Mouse (Mus musculus) midbrain, embryonic 14.5 days (tissue): ENCODE measurements at regions not wholly inside any gene's neighbourhood (a gene's known extent, or its start where the extent isn't known, plus 50 kb on each side); places are given as distances from the start of the nearest gene placed in this dataset.
"Not testable (repeated sequence)": the region's sequence is repeated elsewhere in the genome, so short reads cannot be mapped to it uniquely, and the experiment has no call there.

Experiments
- ATAC-seq: fragments of 200-750 bp; cut with Nextera tagmentation; 2 replicates; pipeline ENCODE4 v1.8.0; 2017; ENCODE audit warnings: moderate number of reproducible peaks, moderate library complexity; ENCODE audit not compliant: low FRiP score, low TSS enrichment
- DNase-seq: peaks from one replicate; pipeline ENCODE4 v3.0.0-alpha.2; 2015
- H3K27ac ChIP-seq: fragments of 300-500 bp; sonication (generic); replicated peaks from 2 replicates; pipeline ENCODE4 v1.5.1; 2014; ENCODE audit warnings: mild to moderate bottlenecking, low read depth, low read length, moderate library complexity
- H3K27me3 ChIP-seq: fragments of 300-500 bp; sonication (generic); 2 replicates; pipeline ENCODE4 v1.6.1; 2014; ENCODE audit warnings: low read length, control low read depth, mixed read lengths; ENCODE audit not compliant: control insufficient read depth, insufficient read depth
- H3K36me3 ChIP-seq: fragments of 300-500 bp; sonication (generic); 2 replicates; pipeline ENCODE4 v1.6.1; 2014; ENCODE audit warnings: low read length, control low read depth; ENCODE audit not compliant: control insufficient read depth, insufficient read depth
- H3K4me1 ChIP-seq: fragments of 300-500 bp; sonication (generic); 2 replicates; pipeline ENCODE4 v1.6.1; 2014; ENCODE audit warnings: mild to moderate bottlenecking, antibody characterized with exemption, low read length, control low read depth; ENCODE audit not compliant: control insufficient read depth, insufficient read depth
- H3K4me2 ChIP-seq: fragments of 300-500 bp; sonication (generic); 2 replicates; pipeline ENCODE4 v1.6.1; 2014; ENCODE audit warnings: mild to moderate bottlenecking, low read length, moderate library complexity
- H3K4me3 ChIP-seq: fragments of 300-500 bp; sonication (generic); replicated peaks from 2 replicates; pipeline ENCODE4 v1.5.1; 2014; ENCODE audit warnings: low read depth, low read length
- H3K9ac ChIP-seq: fragments of 300-500 bp; sonication (generic); replicated peaks from 2 replicates; pipeline ENCODE4 v1.6.1; 2014; ENCODE audit warnings: mild to moderate bottlenecking, low read length, moderate library complexity
- H3K9me3 ChIP-seq: fragments of 300-500 bp; sonication (generic); 2 replicates; pipeline ENCODE4 v1.6.1; 2016; ENCODE audit warnings: low read length, control low read depth, mixed read lengths; ENCODE audit not compliant: control insufficient read depth
- WGBS: fragments of 180-500 bp; shearing (Covaris S2); extraction: QIAGEN DNeasy Blood & Tissue Kit; methylation state at CpG from one replicate; pipeline ENCODE4 v1.1.7; 2014; 5-methylcytosine and 5-hydroxymethylcytosine counted together

DNA sequence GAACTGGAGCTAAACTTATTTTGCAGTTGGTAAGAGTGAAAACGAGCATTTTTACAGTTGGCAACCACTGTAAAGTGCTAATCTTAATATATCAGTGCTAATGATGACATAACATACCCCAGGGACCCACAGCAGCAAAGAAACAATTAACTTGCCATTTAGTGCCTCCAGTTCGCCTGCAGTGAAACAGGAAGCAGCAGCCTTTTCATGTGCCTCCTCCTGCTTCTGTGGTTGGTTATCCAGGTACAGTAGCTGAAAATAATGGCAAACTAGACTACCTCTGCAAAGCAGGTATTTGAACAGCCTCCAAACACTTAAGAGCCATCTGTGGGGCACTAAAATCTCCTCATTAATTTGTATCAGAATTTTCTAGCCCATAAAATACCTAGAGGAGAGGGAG is 584.8 kb upstream of the Pfkp start:
- Histone ChIP-seq H3K27ac (no peak overlapping the region), H3K27me3 (no peaks in the 10 kb centered on the region), H3K9ac (no peak overlapping the region), H3K4me1 (no peaks in the 10 kb centered on the region), H3K4me3 (no peak overlapping the region), H3K36me3 (no peaks in the 10 kb centered on the region), H3K4me2 (no peak overlapping the region), H3K9me3 (no peaks in the 10 kb centered on the region)
- DNase-seq: no peak
- WGBS: 58% methylated on average over 2 of the region's 2 CpGs
- ATAC-seq: no peak

DNA sequence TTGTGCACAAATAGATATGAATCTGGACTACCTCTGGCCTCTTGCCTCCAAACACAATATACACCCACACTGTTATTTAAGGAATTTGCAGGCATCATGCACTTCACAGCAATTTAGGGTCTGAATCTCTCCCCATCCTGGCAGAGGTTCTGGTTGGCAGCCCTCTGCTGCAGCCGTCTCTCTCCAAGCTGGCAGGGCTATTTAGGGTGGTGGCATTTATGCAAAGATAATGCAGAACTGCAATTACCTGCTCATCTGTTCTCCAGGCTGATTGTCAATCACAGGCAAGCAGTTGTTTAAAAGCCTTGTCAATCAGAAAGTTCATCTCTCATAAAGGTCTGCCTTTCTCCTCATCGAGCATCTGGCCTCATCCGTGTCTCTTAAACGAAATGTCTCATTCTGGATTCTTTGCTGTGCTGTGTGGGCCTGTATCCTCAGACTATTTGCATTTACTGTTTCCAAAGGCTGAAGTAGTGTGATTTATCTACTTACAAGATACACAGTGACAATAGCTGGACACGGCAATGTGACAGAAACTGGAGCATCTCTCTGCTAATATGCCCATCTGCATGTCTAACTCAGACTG is 558.1 kb upstream of the Pfkp start:
- WGBS: 78% methylated on average over 5 of the region's 5 CpGs
- Histone ChIP-seq H3K4me1 (no peaks in the 10 kb centered on the region), H3K4me2 (no peak overlapping the region), H3K27me3 (no peaks in the 10 kb centered on the region), H3K9me3 (no peaks in the 10 kb centered on the region), H3K36me3 (no peaks in the 10 kb centered on the region), H3K4me3 (no peak overlapping the region), H3K9ac (no peak overlapping the region), H3K27ac (no peak overlapping the region)
- peak; percentile 2 for DNase-seq
- ATAC-seq: no peak

DNA sequence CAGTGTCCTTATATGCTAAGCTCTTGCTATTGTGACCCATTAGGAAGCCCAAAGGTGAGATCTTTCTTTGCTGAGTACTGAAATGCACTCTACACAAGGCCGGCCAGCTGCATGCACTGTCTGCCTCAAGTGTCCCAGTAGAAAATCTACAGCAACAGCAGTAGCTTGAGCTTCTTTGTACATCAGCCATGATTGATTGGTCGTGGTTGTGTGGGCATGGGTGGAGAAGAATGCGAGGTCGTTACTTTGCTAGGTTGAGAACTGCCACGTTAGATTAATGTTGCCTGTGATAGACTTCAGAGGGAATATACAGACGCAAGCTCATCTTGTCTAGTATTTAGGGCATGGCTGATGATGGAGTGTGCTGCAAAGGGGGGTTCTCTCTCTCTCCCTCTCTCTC is 547.4 kb upstream of the Pfkp start:
- Histone ChIP-seq H3K4me2 (no peak overlapping the region), H3K4me1 (no peaks in the 10 kb centered on the region), H3K9ac (no peak overlapping the region), H3K36me3 (no peaks in the 10 kb centered on the region), H3K27me3 (no peaks in the 10 kb centered on the region), H3K9me3 (no peaks in the 10 kb centered on the region), H3K27ac (no peak overlapping the region), H3K4me3 (no peak overlapping the region)
- WGBS: 58% methylated on average over 6 of the region's 6 CpGs
- ATAC-seq: no peak
- no peak for DNase-seq

DNA sequence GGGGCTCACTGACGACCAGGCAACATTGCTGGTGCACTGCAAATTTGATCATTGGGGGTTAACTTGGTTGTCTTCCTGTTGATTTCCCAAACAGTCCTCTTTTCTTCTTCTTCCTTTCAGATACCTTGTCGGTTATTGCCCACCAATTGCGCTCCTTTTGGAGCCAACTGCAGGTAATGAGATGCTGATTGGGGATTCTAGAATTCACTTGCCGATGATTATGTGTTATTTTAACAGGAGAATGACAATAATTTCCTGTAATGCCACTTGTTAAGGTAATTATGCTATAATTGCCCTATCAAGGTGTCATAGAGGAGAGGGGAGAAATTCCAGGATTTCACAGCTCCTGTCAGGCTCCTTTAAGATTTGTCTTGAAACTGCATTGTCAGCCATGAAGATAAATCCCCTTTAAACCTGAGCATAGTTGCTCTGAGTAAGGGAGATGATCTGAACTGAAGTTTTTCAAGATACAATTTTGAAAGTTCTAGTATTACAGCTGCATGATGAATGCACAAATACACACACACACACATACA is 533.7 kb upstream of the Pfkp start:
- DNase-seq: no peak

DNA sequence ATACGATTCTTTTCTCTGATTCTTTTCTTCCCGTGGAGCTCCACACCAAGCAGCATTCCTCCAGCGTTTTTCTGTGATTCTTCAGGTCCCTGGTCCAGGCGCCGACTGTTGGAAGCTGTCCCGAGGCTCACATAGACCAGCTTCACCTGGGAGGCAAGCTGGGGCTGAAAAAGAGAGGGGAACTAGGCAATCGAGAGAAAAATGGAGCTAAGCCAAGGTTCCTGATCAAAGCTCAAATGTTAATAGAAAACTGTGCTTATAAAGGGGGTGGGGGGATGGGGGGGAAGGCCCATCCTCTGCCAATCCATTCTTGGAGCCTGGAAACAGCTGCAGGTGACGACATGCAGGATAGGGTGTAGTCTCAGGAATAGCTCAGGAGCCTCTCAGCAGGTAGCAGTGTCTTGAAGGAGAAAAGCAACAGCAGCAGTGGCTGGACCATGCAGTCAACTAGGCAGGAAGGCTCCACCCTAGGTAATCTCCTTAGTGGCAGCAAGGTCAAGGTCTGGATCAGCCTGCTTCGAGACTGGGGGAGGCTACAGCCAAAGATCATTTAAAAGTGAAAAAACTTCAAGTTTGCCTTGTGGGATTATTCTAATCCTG is 527.1 kb upstream of the Pfkp start:
- Histone ChIP-seq H3K4me2 (no peak overlapping the region), H3K36me3 (no peaks in the 10 kb centered on the region), H3K9me3 (peaks cover 4% of the 10 kb centered on the region; the same call in 1 of the 2 replicates), H3K27me3 (no peaks in the 10 kb centered on the region), H3K4me1 (no peaks in the 10 kb centered on the region), H3K27ac (no peak overlapping the region), H3K9ac (no peak overlapping the region), H3K4me3 (no peak overlapping the region)
- WGBS: 70% methylated on average over 9 of the region's 9 CpGs
- DNase-seq (no peak), ATAC-seq (no peak)

More for the DNA sequence above, 533.7 kb upstream of the Pfkp start:
- H3K4me2 ChIP-seq: no peak overlapping the region
- no peaks in the 10 kb centered on the region for H3K9me3 ChIP-seq
- H3K27me3 ChIP-seq: no peaks in the 10 kb centered on the region
- ATAC-seq: no peak
- 86% methylated on average over 4 of the region's 4 CpGs for WGBS
- H3K36me3 ChIP-seq: no peaks in the 10 kb centered on the region
- H3K9ac ChIP-seq: no peak overlapping the region
- no peaks in the 10 kb centered on the region for H3K4me1 ChIP-seq
- H3K4me3 ChIP-seq: no peak overlapping the region
- no peak overlapping the region for H3K27ac ChIP-seq

DNA sequence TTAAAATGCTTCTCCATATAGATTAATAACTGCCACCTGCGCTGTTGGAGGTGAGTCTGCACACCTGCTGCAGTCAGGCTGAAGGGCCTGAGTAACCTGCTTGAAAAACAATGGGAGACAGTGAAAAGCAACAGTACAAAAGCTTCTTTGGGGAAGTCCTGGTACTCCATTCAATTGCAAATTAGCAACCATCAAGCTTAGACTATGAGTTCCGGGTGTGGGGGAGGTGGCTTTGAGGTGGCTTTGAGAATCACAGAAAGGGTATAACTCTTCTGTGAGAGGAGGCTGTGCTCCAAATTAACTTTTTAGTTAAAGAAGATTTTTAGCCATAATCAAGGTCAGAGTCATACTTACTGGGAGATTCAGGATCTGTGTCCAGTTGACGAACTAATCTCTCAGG is 521.5 kb upstream of the Pfkp start:
- not testable (repeated sequence) for H3K36me3 ChIP-seq, H3K9ac ChIP-seq, ATAC-seq, H3K4me3 ChIP-seq, H3K9me3 ChIP-seq, H3K27me3 ChIP-seq, DNase-seq, H3K4me2 ChIP-seq, H3K27ac ChIP-seq, H3K4me1 ChIP-seq
- 58% methylated on average over 3 of the region's 3 CpGs for WGBS

DNA sequence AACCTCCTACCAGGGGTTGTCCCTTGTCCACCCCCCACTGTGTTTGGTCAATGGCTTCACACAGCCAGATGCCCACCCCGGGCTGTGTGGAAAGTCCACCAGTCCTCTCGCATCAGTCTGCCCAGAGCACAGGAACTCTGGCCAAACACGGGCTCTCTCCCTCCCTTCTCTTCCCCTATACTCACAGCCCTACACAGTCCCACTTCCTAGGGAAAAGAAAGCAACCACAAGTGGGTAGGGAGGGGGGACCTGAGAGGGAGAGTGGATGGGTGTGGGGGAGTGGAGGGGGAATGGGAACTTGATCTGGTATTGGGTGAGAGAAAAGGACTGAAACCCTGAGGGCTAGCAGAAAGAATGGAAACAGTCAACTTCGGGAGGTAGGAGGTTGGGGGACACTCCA is 497.8 kb upstream of the Pfkp start:
- Histone ChIP-seq H3K4me1 (no peaks in the 10 kb centered on the region), H3K27me3 (no peaks in the 10 kb centered on the region), H3K4me2 (no peak overlapping the region), H3K4me3 (no peak overlapping the region), H3K36me3 (no peaks in the 10 kb centered on the region), H3K27ac (no peak overlapping the region), H3K9me3 (no peaks in the 10 kb centered on the region), H3K9ac (no peak overlapping the region)
- 0 out of 2 replicates have a peak, but pooled peaks have one; percentile 20 for ATAC-seq
- DNase-seq: no peak
- WGBS: 83% methylated on average over 4 of the region's 4 CpGs

DNA sequence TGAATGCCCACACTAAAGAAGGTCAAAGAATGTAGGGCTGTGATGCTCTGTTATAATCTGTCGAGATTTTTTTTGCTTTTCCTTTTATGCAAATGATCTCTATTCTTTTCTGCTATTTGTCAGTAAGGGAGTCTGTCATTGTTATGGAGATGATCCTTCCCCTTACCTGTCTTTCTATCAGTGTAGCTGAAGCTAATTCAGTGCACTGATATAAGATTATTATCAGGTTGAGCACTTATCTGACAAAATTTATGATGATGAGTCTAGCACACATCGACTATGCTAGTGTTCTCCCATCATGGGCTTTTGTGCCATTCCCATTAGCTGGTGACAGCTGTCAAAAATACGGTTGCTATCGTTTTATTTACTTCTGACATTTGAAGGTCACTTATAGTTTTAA is 462.0 kb upstream of the Pfkp start:
- Histone ChIP-seq H3K36me3 (no peaks in the 10 kb centered on the region), H3K27ac (no peak overlapping the region), H3K9ac (no peak overlapping the region), H3K4me1 (no peaks in the 10 kb centered on the region), H3K4me3 (no peak overlapping the region), H3K4me2 (no peak overlapping the region), H3K27me3 (no peaks in the 10 kb centered on the region), H3K9me3 (no peaks in the 10 kb centered on the region)
- no peak for ATAC-seq
- 70% methylated on average over 4 of the region's 4 CpGs for WGBS
- DNase-seq: no peak

DNA sequence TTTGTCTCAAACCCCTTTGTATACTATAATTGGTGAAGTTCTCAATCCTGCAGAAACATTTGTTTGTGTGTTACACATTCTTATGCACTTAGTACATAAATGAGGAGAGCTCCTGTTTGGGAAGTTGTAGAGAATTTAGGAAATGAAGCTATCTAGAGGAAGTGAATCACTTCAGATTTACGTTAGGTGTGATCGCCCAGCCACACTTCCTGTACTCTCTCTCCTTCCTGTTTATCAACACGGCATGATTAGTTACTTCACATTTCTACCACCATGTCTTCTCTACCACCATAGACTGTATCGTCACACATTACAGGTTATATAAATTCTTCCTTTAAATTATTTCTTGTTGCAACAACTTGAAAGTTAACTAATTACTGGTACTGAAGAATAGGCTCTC is 454.7 kb upstream of the Pfkp start:
- ATAC-seq: no peak
- 92% methylated on average over 4 of the region's 4 CpGs for WGBS
- Histone ChIP-seq H3K9ac (no peak overlapping the region), H3K36me3 (no peaks in the 10 kb centered on the region), H3K9me3 (no peaks in the 10 kb centered on the region), H3K27ac (no peak overlapping the region), H3K4me3 (no peak overlapping the region), H3K4me1 (no peaks in the 10 kb centered on the region), H3K4me2 (no peak overlapping the region), H3K27me3 (no peaks in the 10 kb centered on the region)
- DNase-seq: no peak
